Mouse (Mus musculus) embryo, embryonic 10 days (tissue): ENCODE results near the gene Acox1.

Source experiments
- DNase-seq: peaks from one replicate; pipeline ENCODE4 v3.0.0-alpha.2; 2015; ENCODE audit warnings: low spot score

The Acox1 gene

DNA sequence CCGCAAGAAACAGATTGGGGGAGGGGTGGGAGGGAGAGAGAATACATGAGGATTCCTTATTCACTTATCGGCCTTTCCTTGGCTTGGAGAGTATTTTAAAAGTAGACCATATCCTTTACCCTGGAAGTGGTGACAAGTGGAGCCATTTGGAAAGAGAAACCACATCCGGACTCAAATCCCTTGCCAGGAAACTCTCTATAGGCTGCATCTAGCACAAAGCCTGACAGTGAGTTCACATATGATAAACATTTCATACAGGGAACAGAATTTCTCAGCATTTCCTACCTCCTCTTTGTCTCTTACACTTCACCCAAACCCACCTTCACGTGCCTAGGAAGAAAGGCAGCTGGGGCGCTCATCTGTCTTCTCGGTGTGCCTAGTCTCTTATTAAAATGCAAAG lies 31.6 kb downstream of the Acox1 start:
- DNase-seq = peak; percentile 27

GRCm38 (mm10) chr11:116163002-116163401 lies 35.8 kb downstream of the Acox1 start:
- DNase-seq = no peak

DNA sequence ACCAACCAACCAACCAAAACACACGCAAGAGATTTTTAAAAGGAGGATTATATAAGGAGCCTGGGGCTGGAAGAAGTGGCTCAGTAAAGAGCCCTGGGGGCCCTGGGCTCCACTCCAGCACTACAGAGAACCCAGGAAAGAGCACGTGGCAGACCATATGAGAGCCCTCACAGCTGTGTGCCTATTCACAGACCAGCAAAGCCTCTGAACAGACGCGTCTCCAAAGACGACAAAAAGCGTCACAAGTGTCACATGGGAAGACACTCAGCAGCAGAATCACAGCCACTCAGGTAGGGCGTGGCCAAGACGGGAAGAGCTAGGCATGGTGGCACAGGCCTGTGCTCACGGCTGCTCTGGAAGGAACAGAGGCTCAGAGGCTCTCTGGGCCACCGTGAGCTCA lies 36.7 kb downstream of the Acox1 start:
- DNase-seq = no peak

- no peak for DNase-seq
Observed at GRCm38 (mm10) chr11:116161312-116161711, 37.5 kb downstream of the Acox1 start.

- DNase-seq = no peak
Observed at GRCm38 (mm10) chr11:116150960-116151359, 47.9 kb downstream of the Acox1 start.

- DNase-seq = no peak
Observed at GRCm38 (mm10) chr11:116149341-116149740, 49.5 kb downstream of the Acox1 start.

GRCm38 (mm10) chr11:116148761-116149221 lies 50.1 kb downstream of the Acox1 start:
- no peak for DNase-seq

DNA sequence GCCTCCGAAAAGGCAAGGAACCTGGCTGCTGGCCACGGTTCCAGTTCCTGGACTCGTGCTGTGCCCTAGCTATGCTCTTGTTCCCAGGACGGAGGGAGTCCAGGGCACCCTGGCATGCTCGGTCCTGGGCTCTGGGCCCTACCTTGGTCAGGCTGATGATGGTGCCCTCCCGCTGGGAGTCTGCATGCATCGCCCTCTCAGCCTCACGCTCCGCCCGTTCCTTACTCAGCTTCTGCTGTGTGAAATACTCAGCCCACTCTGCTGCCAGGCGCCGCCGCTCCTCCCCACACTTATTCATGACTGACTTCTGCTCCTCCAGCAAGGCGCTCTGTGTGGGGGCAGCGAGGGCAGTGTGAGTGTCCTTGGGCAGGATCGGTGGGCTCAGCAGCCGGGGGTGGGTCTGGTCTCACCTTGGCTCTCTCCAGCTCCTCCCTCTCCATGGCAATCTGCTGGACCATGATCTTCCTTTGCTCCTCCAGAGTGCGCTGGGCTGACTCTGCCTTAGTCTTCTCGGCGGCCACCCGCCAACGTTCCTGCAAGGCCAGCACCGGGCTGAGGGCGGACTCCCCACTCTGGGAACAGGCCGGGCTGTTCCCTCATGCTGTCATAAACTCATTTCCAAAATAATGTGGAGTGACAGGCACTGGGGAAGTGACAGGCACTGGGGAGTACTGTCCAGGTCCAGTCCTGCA lies 52.4 kb downstream of the Acox1 start:
- no peak for DNase-seq

DNA sequence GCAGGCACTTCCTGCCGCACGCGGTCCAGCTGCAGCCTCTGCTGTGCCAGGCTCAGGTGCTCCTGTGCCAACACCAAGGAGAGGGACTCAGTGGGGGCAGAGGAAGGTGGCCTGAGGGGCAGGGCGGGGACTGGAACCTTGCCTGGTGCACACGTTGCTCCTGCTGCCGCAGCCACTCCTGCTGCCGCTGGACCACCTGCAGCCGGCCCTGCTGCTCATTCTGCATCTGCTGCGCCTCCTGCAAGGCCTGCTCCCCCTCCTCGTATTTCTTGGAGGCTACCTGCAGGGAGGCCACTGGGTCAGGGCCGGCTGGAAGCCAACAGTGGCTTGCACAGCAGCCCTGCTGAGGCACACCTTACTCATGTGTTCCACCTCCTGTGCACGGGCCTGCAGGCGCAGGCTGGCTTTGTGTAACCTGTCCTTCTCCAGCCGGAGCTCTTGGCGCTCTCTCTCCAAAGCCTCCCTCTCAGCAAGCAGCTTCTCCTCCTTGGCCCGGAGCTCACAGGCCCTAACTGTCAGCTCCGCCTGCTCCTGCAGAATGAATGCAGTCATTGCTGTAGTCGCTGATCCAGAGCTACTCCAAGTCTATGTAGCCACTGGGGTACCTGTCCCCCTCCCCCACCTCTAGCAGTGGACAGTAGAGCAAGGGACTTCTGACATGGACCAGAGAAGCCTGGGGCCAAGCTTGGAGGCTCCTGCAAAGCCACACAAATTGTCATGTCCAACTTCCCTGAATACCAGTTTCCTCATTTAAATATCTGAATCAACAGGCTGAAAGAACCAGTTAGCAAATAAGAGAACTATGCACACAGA lies 53.2 kb downstream of the Acox1 start:
- no peak for DNase-seq

GRCm38 (mm10) chr11:116143468-116143867 lies 55.4 kb downstream of the Acox1 start:
- DNase-seq = no peak

- no peak for DNase-seq
Observed at GRCm38 (mm10) chr11:116142211-116142991, 56.4 kb downstream of the Acox1 start.

DNA sequence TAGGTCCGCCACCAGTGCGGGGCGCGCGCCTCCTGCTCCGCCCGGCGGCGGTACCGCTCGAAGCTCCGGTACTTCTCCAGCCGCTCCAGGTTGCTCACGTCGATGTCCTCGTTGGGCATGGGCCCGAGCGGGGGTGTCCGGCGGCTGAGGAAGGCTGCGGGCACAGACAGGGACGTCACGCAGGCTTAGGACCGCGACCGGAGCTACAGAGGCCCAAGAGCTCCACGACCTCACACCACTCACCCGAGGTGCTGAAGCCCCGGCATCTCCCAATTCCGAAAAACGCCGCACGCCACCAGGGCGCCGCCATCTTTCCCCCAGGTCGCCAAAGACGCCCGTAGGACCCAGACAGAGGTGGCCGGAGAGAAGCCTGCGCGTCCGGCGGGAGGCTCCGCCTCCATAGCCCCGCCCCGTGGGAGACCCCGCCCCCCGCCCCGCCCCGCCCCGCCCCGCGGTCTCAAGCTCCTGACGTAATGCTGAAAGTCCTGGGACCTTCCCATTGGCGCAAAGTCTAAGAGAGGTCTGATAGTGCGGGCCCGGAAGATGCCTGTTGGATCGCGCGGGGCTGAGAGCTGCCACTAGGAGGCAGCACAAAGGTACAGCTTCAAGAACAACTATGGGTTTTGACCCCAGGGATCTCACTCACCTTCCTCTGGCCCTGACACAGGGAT lies 60.2 kb downstream of the Acox1 start, which contains the start of gene Mrpl38:
TSS of gene Mrpl38 (minus strand) at position 401 of the 671 bp plus-strand sequence.
- DNase-seq = peak; percentile 98

- DNase-seq = no peak
Observed at GRCm38 (mm10) chr11:116138096-116138467, 60.8 kb downstream of the Acox1 start.

DNA sequence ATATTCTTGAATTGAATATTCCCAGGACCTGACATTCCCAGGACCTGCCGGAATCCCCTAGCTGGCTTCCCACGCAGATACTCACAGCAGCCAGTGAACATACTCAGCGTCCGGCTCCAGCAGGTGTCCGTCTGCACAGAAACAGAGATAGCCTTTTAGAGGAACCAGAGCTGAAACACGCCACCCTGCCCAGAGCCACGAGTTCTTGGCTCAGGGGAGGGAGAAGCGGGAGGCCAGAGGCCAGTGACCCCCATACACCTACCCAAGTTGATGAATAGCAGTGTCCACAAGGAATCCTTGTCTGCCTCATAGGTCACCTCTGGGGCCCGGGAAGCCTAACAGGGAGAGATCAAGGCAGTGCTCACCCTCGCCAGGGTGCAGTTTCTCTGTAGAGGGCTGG lies 64.7 kb downstream of the Acox1 start:
- no peak for DNase-seq

DNA sequence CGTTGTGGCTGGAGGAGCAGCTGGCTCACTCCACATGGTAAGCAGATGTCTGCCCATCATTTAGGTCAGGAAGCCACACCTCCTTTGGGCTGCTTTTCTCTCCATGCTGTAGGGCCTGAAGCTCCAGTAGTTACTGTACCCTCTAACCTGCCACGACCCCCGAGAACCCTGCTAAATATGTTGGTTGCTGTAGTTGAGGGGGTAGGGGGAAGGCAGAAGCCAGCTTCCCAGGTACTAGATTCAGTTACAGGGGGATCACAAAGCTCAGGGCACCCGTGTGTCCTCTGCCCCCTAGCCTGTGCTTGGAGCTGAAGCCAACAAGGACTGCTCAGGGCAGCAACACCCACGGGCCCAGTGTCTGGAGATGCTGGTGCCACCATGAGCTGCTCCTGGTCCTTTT lies 65.3 kb downstream of the Acox1 start:
- no peak for DNase-seq

DNA sequence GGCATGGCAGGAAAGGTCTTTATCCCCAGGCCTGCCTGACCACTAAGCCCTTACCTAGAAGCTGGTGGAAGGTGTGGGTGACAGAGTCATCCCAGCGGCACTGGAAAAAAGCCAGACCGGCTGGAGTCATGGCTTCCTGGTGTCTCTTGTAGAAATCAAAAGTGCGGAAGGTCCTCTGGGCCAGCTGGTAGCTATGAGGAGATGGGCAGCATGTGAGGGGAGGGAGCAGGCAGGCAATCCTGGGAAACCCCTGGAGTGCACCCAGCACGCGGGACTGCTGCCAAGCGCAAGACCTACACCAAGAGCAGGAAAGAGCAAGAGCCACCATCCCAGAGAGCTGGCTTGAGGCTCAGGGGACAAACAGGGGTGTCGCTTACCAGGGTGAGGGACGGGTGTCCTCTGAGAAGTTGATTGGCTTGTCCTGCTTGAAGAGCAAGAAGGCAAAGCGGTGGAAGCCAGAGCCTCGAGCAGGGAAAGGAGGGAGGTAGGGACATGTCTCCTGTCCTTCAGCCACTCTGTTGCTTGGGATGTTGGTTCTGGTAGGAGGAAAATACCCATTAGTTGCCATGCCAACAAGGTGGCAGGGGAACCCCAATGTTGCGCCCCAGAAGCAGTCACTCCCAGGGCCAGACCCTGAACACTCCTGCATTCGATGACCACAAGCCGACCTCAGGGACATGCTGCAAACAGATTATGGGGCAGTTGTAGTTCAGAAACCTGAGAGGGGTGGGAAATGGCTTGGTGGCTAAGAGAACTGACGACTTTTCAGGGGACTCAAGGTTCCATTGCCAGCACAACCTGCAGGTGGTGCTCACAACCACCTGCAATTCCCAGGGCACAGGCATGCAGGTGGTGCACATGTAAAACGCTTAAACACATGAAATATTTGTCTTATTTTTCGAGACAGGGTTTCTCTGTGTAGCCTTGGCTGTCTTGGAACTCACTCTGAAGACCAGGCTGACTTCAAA lies 66.2 kb downstream of the Acox1 start:
- DNase-seq = no peak

DNA sequence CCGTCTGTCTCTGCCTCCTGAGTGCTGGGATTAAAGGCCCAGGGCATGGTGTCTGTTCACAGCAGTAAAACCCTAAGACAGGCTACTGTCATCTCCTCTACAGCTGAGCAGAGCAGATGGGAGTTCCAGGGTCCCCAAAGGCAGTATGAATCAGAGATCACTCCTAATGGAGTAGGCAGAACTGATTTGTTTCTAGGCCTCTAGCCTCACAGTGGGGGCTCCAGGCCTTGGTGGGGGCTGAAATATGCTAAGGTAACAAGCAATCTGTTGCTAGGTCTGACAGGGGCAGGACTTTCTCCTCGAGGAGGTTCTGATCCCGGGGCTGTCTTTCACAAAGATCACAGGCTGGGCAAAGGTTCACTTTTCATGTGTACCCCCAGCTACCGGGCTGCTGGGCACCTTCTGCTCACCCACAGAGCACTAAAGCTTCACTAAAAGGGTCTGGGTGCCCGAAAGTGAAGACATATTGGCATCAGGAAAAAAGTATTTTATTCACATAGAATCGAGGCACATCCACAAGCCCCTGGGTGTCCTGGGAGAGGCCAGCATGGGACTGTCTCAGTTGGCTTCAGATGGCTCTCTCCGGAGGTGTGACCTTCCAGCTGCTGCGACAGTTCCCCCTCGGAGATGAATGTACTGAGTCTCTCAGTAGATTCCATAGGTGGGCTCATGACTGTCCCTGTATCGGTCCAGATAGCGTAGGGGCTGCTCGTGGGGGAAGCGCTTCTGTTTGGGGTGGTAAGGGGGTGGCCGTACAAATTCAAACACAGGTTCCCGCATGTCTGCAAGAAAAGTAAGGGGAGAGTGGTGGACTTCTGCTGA lies 67.3 kb downstream of the Acox1 start:
- DNase-seq = no peak

GRCm38 (mm10) chr11:116130488-116131205 lies 68.2 kb downstream of the Acox1 start, which contains the start of gene Trim65:
TSS of gene Trim65 (minus strand) at chr11:116131128.
- peak; percentile 94 for DNase-seq

- DNase-seq = peak; percentile 44
Observed at GRCm38 (mm10) chr11:116129993-116130487, 68.8 kb downstream of the Acox1 start.
